Mouse (Mus musculus) C2C12 (cell line): ENCODE measurements around the gene Gm49387.

Experiments
- CEBPB ChIP-seq: IDR thresholded peaks from one replicate; pipeline ENCODE4 v1.6.1; 2011; ENCODE audit warnings: low read depth, mild to moderate bottlenecking, control low read depth, moderate library complexity
- CTCF ChIP-seq: IDR thresholded peaks from one replicate; pipeline ENCODE4 v1.5.1; 2011; ENCODE audit not compliant: control insufficient read depth, insufficient read depth, insufficient read length
- FOSL1 ChIP-seq: IDR thresholded peaks from one replicate; pipeline ENCODE4 v1.8.0; 2011; ENCODE audit warnings: mild to moderate bottlenecking, low read length; ENCODE audit not compliant: poor library complexity, insufficient read depth, severe bottlenecking
- MAX ChIP-seq: IDR thresholded peaks from one replicate; pipeline ENCODE4 v1.6.1; 2011; ENCODE audit warnings: mild to moderate bottlenecking, control low read depth
- MYOD1 ChIP-seq: IDR thresholded peaks from one replicate; pipeline ENCODE4 v1.6.1; 2011; ENCODE audit warnings: low read depth; ENCODE audit not compliant: control insufficient read depth, insufficient read length
- MYOG ChIP-seq: IDR thresholded peaks from one replicate; pipeline ENCODE4 v1.6.1; 2011; ENCODE audit not compliant: control insufficient read depth, insufficient read length; ENCODE audit errors: extremely low read depth
- USF1 ChIP-seq: IDR thresholded peaks from one replicate; pipeline ENCODE4 v1.6.1; 2011; ENCODE audit warnings: low read depth, mild to moderate bottlenecking, control low read depth, moderate library complexity

DNA sequence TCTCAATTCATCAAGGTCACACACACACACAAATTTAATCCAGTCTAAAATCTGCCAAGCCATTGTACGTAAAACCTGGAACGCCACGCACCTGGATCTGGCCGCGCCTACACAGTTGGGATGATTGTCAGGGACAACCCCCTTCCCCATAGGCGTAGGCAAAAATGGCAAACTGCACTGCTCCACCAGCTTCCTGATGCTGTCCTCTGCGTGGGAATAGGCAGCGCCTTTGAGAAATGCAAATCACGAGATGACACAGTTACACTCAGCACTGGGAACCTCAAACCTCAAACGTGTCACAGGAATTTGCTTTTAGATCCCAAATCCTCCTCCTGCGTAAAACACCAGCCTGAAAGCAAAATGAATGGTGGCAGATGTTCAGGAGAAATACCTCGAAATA, 17.9 kb downstream of the Gm49387 start:
- TF ChIP-seq CTCF (no peak), FOSL1 (no peak), MYOD1 (no peak), USF1 (no peak), MYOG (no peak), MAX (no peak), CEBPB (no peak)
